Mouse (Mus musculus): ENCODE data around the gene Ift81. TPM values are rescaled to one million over a fixed set of nuclear protein-coding genes. Genes with fewer than 3 reads are reported as not detected.

Ift81 gene
- total RNA-seq, 2 experiments from 2014 or later = 28.7 to 29.9 TPM

DNA sequence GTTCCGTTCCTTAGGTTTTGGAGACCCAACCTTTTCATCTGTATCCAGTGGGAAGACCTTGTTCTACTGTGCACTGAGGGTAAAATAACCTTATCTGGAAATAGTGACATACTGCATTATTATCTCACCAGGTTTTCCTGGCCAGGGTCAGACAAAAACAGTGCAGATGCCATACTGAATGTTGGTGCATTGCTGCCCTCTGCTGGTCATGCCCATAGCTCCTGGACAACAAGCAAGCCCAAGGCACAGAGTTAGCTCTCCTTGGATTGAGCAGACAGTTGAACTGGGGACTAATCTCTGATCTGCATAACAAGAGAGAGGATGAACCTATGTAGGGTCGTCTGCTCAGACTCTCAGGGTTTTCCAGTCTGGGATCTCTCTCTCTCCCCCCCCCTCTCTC is 12.9 kb upstream of the Ift81 start:
- peak; percentile 92 to 94 for DNase-seq (ENCODE audit: low spot score in 2 of 2)

DNA sequence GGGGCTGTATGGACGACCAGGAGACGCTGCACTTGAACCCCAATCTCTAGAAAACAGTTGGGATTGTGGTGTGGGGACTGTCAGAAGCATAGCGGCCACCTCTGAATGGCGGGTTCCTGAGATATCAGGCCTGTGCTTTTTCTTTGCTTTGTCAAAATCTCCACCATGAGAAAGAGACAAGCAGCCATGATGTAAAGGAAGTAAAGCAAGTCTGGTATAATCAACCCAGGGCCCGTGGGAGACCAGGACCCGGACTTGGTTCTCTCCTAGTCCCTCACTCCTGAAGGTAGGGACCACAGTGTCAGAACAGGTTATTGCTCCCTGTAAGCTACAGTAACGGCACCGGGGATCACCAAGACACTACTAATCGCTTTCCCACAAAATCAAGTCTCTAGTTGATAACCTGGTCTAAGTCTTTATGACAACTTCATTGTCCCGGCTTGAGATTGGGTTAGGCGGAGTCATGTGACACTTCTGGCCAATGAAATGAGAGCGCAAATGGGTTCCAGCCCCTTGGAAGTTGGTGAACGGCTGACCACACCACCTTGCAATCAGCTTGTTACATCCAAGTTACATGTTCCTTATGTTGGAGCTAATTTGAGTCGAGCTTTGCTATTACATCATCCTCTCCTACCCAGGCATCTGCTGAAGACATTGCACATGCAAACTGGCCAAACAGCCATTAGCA is 11.4 kb upstream of the Ift81 start:
- DNase-seq (ENCODE audit: low spot score in 2 of 2) = no peak

DNA sequence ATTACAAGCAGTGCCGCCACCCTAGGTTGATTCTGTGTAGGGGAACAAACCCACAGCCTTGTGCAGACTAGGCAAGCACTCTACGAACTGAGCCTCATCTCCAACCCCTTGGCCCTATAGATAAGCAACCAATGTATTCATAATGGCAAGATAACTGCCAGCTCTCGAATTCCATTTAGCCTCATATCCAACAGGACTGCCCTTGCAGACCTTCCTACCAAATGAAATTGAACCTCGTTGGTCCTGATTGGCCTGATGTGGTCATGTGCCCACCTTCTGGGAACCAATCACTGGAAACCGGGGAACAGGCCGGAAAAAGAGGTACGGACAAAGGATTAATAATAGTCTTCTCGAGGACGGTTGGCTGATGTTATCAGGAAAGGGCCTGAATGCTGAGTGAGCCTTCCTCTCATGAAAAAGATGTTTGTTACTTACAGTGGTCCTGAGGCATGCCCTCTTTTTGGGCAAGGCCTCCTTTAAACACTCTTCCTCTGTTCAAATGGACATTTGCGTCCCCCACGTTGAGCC is 10.7 kb upstream of the Ift81 start:
- no peak for DNase-seq (ENCODE audit: low spot score in 2 of 2)

DNA sequence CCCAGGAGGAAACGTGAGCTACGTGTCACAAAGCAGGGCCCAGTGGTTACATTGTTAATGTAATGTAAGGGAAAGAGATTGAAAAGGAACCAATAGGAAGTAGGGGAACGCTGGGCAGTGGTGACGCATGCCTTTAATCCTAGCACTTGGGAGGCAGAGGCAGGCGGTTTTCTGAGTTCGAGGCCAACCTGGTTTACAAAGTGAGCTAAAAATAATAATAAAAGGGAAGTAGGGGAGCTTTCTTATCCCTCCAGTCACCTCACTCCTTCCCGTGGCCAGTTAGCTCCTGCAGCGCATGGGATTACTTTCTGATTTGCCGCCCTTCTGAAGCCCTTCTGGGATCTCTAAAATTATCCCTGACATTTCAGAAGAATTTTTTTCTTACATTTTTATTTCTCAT is 9.5 kb upstream of the Ift81 start:
- no peak for DNase-seq (ENCODE audit: low spot score in 2 of 2)

DNA sequence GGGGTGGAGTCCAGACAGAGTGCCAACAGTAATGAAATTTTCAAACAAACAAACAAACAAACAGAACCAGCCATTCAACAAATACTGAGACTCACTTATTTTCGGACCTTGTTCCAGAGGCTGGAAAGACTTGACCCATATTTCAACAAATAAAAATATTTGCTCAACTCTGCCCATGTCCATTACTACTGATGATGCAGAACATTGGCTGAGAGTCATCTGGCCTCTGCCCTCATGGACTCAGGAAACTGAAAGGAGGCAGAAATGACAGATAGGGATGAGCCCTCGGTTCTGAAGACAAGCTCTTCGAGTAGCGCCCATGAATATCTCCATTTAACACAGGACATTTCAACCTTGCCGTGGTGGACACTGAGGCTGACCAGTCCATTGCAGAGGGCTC is 8.2 kb upstream of the Ift81 start:
- DNase-seq (ENCODE audit: low spot score in 2 of 2) = no peak

DNA sequence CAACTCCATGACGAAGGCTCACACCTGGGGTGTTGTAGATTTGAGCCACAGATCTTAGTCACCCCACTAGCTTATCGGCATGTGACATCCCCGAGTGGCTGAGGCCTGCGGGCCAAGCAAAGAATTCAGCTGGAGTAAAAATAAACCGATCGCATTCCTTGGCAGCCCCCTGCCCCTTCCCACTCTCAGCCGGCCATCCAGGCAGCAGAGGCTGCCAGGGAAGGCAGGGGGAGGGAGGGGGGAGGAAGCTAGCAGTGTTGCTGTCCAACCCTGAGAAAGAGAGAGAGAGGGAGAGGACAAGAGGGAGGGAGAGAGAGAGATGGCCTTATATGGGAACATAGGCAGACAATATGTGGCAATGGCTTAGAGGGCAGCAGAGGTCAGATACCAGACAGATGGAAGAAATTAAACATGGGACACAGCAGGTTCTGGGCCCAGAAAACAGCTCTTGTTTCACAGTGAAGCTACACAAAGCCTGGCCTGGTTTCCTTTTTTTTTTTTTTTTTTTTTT is 7.1 kb upstream of the Ift81 start:
- DNase-seq (ENCODE audit: low spot score in 2 of 2) = peak in 1 of 2 experiments; percentile 41

DNA sequence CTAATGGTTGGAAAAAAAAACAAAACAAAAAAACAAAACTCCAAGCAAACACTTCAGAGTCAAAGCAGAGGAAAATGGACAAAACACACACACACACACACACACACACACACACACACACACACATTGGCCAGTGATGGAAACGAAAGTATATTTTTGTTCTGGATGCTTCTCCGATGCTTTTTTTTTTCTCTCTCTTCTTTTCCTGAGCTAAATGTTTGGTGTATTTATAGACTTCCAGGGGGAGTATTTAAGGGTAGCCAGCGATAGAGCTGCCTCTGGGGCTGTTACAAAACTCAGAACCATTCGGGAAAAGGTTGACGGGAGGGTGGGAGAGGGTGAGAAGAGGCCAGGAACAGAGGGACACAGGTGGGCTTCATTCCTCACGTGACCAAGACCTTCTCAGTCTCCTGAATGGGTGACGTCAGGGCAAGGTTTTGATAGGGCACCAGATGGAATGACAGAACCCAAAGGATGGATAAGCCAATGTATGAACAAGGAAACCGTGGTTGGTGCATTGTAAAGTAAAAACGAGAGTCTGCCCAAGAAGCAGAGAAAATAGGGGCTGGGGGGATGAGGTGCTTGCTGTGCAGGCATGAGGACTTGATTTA is 5.5 kb upstream of the Ift81 start:
- DNase-seq (ENCODE audit: low spot score in 2 of 2) = no peak

DNA sequence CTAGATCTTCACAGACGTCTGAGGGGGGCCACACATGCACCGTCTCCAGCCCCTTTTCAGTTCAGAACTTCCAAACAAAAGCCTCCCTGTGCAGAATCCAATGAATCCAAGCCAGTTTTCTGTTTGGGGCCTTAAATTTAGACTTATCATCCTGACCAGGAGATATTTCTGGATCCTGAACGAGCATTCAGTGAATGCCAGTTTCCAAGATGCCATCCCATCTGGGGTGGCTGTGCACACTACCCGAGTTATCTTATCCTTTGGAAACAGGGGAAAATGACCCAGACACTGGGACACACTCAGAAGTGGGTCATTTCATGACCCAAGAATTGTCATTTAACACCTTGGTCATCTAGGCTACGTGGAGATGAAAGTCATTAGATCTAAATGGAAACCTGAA is 3.4 kb upstream of the Ift81 start:
- DNase-seq (ENCODE audit: low spot score in 2 of 2) = no peak

DNA sequence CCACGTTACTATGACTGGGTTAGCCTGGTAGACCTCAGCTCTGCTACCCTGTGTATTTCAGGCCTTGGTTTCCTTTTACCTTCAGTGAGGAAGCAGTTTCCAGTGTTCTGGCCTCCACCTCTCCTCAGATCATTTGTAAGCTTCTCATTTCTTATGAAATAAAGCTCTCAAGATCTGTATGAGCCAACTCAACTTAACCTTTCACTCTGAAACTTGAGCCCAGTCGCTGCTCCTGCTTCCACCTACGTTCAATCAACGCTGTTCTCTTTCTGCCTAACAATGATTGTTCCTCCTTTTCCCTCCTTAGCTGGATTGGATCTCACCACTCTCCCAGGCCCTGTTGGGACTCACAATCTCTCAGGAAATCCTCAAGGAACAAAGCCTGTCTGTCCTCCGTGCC is 2.7 kb downstream of the Ift81 start:
- no peak for DNase-seq (ENCODE audit: low spot score in 2 of 2)

DNA sequence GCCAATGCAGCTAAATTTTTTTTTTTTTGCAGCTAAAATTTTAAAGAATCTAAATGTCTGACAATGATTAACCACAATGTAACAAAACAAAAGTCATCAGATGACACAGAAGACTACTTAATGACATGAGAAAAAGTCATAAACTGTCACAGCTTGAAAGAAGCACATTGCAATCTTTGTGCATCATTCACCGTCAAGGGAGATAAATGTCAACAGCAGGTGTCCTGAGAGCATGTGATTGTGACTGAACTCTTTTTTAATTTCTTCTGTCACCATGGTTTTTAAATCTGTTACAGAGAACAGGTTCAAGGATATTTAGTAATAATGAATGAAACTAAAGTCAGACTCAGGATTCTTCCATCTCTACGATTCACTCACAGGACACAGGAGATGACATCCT is 9.4 kb downstream of the Ift81 start:
- DNase-seq (ENCODE audit: low spot score in 2 of 2) = no peak

DNA sequence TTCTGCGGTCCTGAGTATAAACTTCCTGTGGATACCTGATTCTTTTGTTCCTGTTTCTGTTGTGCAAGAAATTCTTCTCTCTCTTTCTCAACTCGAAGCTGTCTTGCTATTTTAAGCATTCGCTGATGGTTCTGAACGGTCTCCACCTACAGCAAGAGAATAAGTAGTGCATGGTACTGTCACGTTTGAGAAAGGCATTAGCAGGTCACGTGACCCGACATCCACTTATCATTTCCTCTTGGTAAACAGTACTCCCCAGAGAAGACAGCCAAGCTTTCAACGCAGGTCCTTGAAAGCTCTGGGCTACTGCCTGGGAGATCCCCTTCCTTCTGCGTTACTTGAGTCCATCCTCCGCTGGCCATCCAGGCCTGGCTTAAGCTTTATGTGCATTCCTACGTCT is 12.1 kb downstream of the Ift81 start:
- DNase-seq (ENCODE audit: low spot score in 2 of 2) = no peak

DNA sequence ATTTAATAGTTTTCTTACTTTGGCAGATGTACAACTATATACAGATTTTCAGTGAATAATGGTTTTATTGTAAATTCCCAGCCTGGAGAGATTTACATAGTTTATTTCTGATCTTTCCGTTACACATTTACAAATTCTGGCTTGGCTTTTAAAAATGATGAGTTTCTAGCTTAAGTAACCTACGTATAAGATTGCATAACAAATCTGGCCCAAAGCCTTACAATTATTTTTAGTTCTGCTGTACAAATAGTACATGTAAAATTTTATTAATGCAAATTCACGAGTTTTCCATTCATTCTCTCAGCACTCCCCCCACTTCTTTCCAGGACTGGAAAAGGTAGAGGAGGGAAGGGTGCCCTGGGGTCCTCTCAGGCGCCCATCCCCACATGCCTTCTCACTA is 18.8 kb downstream of the Ift81 start:
- DNase-seq (ENCODE audit: low spot score in 2 of 2) = no peak

DNA sequence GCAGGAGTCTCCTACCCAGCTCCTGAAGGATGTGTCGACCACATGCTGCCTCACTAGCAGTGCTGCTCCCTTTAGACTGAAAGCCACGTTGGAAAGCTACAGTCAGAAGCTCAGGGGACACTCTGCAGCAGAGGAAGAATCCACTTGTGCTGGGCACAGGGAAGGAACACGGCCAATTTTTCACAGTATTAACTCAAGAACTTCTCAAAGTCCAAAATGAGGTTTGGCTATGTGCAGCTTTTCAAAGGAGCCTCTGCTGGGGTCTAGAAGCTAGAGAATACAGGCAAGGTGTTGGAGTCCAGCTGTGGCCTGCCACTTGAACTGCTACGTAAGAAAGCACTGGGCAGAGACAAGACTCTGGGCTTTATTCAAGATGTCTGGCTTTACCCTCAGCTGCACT is 24.4 kb downstream of the Ift81 start:
- no peak for DNase-seq (ENCODE audit: low spot score in 2 of 2)

DNA sequence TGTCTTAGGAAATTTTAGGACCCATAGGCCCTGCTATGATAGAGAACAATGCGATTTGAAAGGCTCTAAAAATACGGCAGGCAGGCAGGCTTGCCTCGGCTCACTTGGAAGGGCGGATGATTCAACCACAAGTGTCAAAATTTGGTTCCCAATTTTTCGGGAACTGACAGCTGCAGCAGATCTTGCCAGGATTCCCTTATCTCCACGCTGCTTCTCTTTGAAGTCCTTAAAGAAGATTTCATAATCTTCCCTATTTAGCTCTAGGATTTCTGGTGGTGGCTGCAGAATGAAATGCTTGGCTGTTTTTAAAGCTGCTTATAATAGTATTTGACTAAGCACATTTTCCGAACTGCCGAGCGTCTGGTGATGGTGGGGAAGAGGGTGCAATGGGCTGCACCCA is 28.8 kb downstream of the Ift81 start:
- peak in 1 of 2 experiments; percentile 16 for DNase-seq (ENCODE audit: low spot score in 2 of 2)

DNA sequence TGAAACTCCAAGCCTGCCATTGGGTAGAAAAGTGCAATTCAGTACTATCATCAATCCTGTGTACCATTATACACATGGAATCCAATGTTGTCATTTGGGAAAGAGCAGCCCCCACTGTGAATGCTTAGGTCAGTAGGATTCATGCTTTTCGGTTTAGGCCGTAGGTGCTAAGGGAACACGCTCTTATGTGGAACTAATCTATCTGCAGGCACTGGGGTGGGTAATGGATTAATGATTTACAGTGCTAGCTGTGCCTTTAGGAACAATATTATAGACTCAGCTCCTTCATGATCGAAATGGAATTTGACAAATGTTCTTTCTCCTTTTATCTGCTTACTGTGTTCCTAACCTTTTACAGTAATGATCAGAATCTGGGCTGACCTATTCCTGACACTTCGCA is 30.2 kb downstream of the Ift81 start:
- DNase-seq (ENCODE audit: low spot score in 2 of 2) = no peak

DNA sequence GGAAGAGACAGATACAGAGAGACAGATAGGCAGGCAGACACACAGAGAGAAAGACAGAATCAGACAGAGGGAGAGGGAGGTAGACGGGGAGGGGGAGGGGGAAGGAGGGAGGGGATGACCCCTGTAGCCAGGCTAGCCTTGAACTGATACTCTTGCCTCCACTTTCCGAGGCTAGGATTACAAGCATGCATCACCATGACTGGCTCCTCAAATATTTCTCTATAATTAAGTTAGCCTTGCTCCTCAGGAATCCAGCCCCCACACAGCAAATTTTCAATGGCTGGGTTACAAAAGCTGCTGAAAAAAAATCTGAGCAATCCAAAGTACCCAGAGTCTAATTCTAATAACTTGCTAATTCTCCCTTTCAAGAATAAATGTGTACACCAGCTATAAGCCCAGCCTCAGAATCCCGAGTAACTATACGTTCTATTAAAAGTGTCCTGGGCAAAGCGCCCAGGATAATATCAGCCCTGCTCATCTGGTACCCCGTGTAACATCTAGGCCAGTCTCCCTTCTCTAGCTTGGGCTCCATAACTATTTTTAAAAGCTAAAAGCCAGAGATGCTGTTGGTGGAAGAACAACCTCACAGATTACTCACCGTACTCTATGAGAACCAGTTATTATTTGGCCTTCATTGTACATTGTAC is 37.5 kb downstream of the Ift81 start:
- DNase-seq (ENCODE audit: low spot score in 2 of 2) = no peak

DNA sequence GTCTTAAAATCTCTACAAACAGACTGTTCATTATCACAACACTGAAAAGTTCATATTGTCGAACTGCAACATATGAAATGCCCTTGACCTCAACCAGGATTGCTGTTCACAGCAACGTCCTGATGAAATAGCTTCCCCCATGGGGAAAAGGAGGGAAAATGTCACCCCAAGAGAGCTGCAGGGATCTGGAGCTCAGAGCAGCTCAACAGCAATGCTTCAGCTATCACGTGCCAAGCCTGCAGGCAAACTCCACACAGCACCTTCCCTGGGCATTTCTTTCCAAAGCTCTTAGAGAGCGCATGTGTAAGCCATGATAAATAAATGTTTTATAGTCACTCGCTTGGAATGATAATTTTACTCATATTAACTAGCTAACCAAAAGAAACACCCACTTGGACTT is 42.3 kb downstream of the Ift81 start:
- DNase-seq (ENCODE audit: low spot score in 2 of 2) = no peak

DNA sequence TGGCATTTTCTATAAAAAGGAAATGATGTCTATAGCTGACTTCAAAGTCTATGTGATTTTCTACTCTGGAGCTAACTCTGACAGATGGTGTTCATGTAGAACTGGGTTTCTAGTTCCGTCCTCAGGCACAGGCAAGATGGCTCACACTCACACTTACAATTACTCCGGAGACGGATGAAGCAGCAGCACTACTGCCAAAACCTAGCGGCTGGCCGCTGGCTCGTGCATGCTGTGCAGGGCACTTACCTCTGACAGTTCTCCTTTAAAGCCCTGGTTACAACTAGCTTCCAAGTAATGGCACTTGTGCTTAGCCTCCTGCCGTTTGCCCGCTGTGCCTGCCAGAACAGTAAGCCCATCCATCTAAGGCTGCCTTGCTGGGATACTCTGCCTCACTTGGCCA is 47.7 kb downstream of the Ift81 start:
- DNase-seq (ENCODE audit: low spot score in 2 of 2) = peak; percentile 48 to 50

DNA sequence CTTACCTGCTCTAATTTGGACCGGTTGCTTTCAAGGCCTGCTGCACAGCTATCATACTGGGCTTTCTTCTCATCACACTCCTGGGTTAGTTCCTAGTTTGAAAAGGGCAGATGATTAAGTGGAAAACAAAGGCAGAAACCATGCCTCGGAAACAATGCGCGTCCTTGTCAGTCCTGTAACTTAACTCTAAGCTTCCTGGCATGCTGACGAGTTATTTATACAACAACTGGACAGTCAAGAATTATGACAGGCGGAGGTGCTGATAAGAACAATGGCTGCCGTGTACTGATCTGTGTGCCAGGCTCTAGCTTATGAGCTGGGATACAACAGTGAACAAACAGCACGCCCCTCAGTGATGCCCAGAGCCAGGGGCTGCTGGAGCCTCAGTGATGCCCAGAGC is 53.7 kb downstream of the Ift81 start:
- no peak for DNase-seq (ENCODE audit: low spot score in 2 of 2)

DNA sequence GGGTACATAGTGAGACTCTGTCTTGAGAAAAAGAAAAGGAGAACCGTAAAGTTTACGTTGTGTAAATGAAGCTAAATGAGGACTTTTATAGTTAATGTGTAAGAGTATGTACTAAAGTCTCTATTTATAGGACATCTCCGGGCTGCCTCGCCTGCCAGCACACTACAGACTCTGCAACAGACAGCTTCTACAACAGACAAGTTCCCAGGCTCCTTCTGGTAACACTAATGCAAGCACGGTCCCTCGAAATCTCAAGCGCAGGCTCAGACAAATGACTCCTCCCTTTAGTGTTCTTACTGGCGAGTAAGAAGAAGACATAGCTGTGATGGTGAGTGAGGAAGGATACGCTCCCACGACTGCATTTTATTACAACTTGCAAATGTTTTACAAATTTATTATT is 56.2 kb downstream of the Ift81 start:
- DNase-seq (ENCODE audit: low spot score in 2 of 2) = no peak

DNA sequence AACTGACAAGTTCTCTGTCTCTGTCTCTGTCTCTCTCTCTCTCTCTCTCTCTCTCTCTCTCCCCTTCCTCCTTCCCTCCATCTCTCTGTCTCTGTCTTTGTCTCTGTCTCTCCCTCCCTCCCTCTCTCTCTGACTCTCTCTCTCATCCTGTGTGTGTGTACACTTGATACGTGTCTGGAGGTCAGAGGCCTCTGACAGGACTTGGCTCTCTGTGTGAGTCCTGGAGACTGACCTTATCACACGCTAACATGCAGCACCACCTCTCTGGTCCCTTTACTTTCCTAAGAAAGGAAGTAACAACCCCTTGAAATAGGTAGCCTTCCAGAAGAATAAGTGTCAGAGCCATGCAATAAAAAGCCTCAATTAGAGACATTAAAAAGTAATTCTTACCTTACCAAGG is 59.2 kb downstream of the Ift81 start:
- DNase-seq (ENCODE audit: low spot score in 2 of 2) = no peak

DNA sequence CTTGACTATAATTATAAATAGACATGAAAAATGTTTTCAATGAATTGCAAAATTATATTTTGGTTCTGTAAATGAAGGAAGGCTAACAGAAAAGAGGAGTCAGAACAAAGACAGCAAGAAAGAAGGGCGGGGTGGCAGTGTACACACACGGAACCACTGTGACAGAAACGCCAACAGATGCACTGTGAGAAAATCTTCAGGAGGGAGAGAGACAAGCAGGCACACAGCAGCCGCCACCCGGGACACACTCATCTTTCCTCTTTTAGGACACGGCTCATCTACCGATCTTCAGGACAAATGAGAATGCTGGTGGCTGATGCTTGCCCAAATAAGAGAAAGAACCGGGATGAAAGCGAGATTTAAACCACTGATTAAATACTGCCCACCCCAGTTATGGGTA is 61.7 kb downstream of the Ift81 start:
- no peak for DNase-seq (ENCODE audit: low spot score in 2 of 2)

Measured in layer of hippocampus, postnatal 10 days (tissue).